Mouse (Mus musculus): ENCODE measurements around the gene Ednra.

DNA sequence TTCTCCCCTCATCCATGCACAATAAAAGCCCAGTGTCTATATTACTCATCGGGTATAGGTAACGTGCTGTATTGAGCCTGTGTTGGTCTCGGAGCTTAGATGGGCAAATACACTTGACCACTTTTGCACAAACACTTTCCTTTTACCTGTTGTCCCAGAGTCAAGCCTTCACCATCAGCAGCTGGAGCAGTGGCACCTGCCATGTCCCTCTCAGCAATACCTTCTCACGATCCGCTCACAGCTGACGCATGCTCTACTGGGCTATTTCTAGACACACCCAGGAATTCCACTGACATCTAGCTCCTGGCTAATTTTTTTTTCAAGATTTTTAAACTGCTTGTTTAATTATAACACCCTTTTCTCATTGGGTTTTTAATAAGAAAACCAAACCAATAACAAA, 14.2 kb upstream of the Ednra start:
- TF ChIP-seq CTCF (IDR thresholded peaks at IDR 0.05; ENCODE audit: insufficient read depth, low read length), result no peak
- TF ChIP-seq POLR2A (IDR thresholded peaks at IDR 0.05; ENCODE audit: borderline replicate concordance, extremely low read depth, low read depth, low read length), result no peak

All from lung, adult 2 months (tissue).